In genomic region chr4:89392791-89393190, GRCm38 (mm10) we compare ENCODE assay signal across 21 mouse cellular contexts.
"Had no signal": no experiment of that assay in that cellular context is flagged by ENCODE, and none has a peak within 500 bp of the region (broad histone marks: within the 10 kb centered on the region; RNA-seq: fewer than 3 reads in every experiment).

No protein-coding gene starts in this region.

- H3K9ac ChIP-seq: liver, postnatal 0 days; lung, embryonic 15.5 days; midbrain, embryonic 13.5 days; midbrain, embryonic 15.5 days; neural tube, embryonic 13.5 days; neural tube, embryonic 15.5 days had no signal

- H3K36me3 ChIP-seq: lung, embryonic 15.5 days; midbrain, embryonic 13.5 days; midbrain, embryonic 15.5 days; neural tube, embryonic 13.5 days; neural tube, embryonic 15.5 days had no signal

- H3K4me2 ChIP-seq: lung, embryonic 15.5 days; midbrain, embryonic 11.5 days; midbrain, embryonic 13.5 days; midbrain, embryonic 15.5 days; neural tube, embryonic 13.5 days; neural tube, embryonic 15.5 days had no signal

- H3K9me3 ChIP-seq: lung, embryonic 15.5 days; megakaryocyte, embryonic 14.5 days; midbrain, embryonic 13.5 days; midbrain, embryonic 15.5 days; neural tube, embryonic 13.5 days; neural tube, embryonic 15.5 days had no signal

- H3K4me3 ChIP-seq: lung, embryonic 15.5 days; megakaryocyte, embryonic 14.5 days; midbrain, embryonic 13.5 days; midbrain, embryonic 15.5 days; myocyte; neural tube, embryonic 13.5 days; neural tube, embryonic 15.5 days had no signal

- H3K27ac ChIP-seq: lung, embryonic 15.5 days; macrophage; midbrain, embryonic 13.5 days; midbrain, embryonic 15.5 days; neural tube, embryonic 13.5 days; neural tube, embryonic 15.5 days had no signal

- H3K27me3 ChIP-seq: lung, embryonic 15.5 days; midbrain, embryonic 13.5 days; midbrain, embryonic 15.5 days; neural tube, embryonic 13.5 days; neural tube, embryonic 15.5 days had no signal

- DNase-seq: liver, postnatal 0 days; lung, adult 2 months; lung, postnatal 14 days; retina, postnatal 1 day; right cerebral cortex, adult 18-20 months; right cerebral cortex, postnatal 25 days; right cerebral cortex, postnatal 4 days; spleen, adult 18-20 months; thymus, adult 18-20 months; thymus, postnatal 14 days; thymus, postnatal 36 days had no signal

- H3K4me1 ChIP-seq: lung, embryonic 15.5 days; midbrain, embryonic 13.5 days; midbrain, embryonic 15.5 days; neural tube, embryonic 13.5 days; neural tube, embryonic 15.5 days had no signal

- ATAC-seq: liver, postnatal 0 days; lung, postnatal 0 days; midbrain, embryonic 13.5 days; midbrain, embryonic 15.5 days had no signal
